Mouse (Mus musculus): Measurements from ENCODE around the gene Ucp2. TPM values are rescaled to one million over a fixed set of nuclear protein-coding genes. Genes with fewer than 3 reads are reported as not detected.

Ucp2 gene
- polyA plus RNA-seq, 1 experiment from 2014 or later: 123 TPM

DNA sequence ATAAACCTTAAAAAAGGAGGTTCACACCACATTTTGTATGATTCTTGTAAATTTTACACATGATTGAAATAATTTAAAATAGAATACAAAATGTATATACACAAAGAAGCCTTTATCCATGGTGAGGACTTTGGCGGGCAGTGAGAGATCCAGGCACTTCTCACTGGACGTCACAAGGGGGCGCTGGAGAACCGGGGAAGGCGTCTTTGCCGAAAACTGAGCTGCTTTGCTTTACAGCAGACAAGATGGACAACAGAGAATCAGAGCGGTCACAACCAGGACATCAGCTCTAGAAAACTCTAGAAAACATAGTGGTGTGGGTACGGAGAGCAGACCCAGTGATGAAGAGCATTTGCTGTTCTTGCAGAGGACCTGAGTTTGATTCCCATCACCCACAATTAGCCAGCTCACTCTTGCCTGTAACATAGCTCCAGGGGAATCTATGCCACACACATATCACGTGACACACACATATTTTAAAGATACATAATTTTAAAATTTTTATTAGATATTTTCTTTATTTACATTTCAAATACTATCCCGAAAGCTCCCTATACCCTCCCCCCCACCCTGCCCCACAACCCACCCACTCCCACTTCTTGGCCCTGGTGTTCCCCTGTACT is 27.6 kb downstream of the Ucp2 start:
- no peaks in the 10 kb centered on the region for H3K27me3 ChIP-seq (ENCODE audit: insufficient read depth, poor library complexity, severe bottlenecking)
- no peaks in the 10 kb centered on the region for H3K9me3 ChIP-seq
- WGBS: 23% methylated on average over 10 of the region's 10 CpGs
- no peak overlapping the region for H3K4me3 ChIP-seq
- DNase-seq (ENCODE audit: low spot score): peak; percentile 86
- H3K36me3 ChIP-seq: no peaks in the 10 kb centered on the region
- H3K27ac ChIP-seq: peak overlapping the region; percentile 45; the same call in 1 of the 2 replicates
- peaks cover 8% of the 10 kb centered on the region; the same call in 1 of the 2 replicates for H3K4me1 ChIP-seq (replicated peaks)

DNA sequence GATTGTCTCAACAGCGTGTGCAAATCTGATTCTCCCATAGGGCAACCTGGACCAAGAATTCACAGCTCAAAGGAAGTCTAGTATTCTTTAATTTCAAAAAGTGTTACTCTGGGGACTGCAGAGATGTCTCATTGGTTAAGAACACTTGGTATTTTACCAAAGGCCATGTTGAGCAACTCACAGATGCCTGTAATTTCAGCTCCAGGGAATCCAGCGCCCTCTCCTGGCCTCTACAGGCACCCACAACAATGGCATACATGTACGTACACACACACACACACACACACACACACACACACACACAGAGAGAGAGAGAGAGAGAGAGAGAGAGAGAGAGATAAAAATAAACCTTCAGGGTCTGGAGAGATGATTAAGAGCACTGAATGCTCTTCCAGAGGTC is 29.1 kb downstream of the Ucp2 start:
- 72% methylated on average over 3 of the region's 3 CpGs for WGBS
- no peak overlapping the region for H3K4me3 ChIP-seq
- H3K27me3 ChIP-seq (ENCODE audit: insufficient read depth, poor library complexity, severe bottlenecking): no peaks in the 10 kb centered on the region
- H3K27ac ChIP-seq: no peak overlapping the region
- H3K4me1 ChIP-seq (replicated peaks): peaks cover 8% of the 10 kb centered on the region; the same call in 1 of the 2 replicates
- no peak for DNase-seq (ENCODE audit: low spot score)
- H3K9me3 ChIP-seq: no peaks in the 10 kb centered on the region
- no peaks in the 10 kb centered on the region for H3K36me3 ChIP-seq

DNA sequence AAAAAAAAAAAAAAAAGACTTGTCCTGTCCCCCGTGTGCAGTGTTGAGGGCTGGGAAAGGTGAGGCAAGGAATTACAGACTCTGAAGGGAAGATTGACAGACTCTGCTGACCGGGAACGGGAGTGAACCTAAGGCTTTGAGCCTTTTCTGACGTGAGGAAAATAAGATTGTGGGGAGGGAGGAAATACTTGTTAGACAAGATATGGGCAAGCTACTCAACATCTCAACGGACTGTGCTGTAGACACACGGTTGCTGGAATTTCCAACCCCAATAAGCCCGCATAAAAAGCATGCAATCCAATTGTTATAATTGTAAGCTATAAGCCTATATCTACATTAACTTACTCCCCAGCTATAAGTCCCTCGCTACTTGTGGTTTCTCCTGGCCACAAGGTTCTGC is 31.5 kb downstream of the Ucp2 start:
- Histone ChIP-seq H3K4me3 (no peak overlapping the region), H3K27ac (no peak overlapping the region), H3K36me3 (no peaks in the 10 kb centered on the region), H3K4me1 (replicated peaks) (no peaks in the 10 kb centered on the region), H3K9me3 (no peaks in the 10 kb centered on the region), H3K27me3 (ENCODE audit: insufficient read depth, poor library complexity, severe bottlenecking) (no peaks in the 10 kb centered on the region)
- DNase-seq (ENCODE audit: low spot score): no peak
- 76% methylated on average over 8 of the region's 8 CpGs for WGBS

DNA sequence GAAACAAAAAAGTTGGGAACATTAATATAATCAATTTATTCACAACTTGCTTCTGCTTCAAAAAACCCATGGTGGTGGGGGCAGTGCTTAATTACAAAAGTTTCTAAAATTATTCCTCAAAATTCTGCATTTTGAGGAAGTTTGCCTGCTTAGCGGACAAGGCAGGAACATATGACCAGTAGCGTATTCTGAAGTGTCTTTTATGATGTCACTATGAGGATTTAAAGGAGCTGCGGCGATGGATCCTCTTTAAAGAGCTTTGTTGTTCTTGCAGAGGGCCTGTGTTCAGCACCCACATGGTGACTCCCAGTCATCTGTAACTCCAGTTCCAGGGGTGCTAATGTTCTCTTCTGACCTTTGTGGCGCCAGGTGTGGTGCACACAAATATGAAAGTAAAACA is 37.6 kb downstream of the Ucp2 start:
- no peak overlapping the region for H3K27ac ChIP-seq
- no peaks in the 10 kb centered on the region for H3K36me3 ChIP-seq
- DNase-seq (ENCODE audit: low spot score): no peak
- no peak overlapping the region for H3K4me3 ChIP-seq
- H3K4me1 ChIP-seq (replicated peaks): no peaks in the 10 kb centered on the region
- H3K9me3 ChIP-seq: no peaks in the 10 kb centered on the region
- 94% methylated on average over 5 of the region's 5 CpGs for WGBS
- H3K27me3 ChIP-seq (ENCODE audit: insufficient read depth, poor library complexity, severe bottlenecking): no peaks in the 10 kb centered on the region

DNA sequence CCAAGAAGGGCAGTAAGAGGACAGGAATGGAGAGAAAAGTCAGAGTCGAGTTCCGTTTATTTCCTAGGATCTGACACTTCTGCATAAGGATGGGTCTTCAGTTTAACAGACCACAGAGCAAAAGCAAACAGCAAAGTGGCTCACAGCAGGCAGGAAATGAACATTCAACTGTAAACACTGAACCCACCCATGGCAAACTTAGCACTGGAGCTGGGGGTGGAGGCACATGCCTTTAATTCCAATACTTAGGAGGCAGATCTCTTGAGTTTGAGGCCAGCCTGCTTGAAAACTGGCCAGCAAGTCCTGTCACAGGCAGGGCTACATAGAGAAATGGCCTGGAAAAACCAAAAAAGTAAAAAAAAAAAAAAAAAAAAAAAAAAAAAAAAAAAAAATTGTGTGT is 40.4 kb downstream of the Ucp2 start:
- no peak overlapping the region for H3K27ac ChIP-seq
- no peaks in the 10 kb centered on the region for H3K36me3 ChIP-seq
- peaks cover 18% of the 10 kb centered on the region for H3K4me1 ChIP-seq (replicated peaks)
- WGBS: 73% methylated on average over 2 of the region's 2 CpGs
- no peak for DNase-seq (ENCODE audit: low spot score)
- no peaks in the 10 kb centered on the region for H3K9me3 ChIP-seq
- no peaks in the 10 kb centered on the region for H3K27me3 ChIP-seq (ENCODE audit: insufficient read depth, poor library complexity, severe bottlenecking)
- H3K4me3 ChIP-seq: no peak overlapping the region

DNA sequence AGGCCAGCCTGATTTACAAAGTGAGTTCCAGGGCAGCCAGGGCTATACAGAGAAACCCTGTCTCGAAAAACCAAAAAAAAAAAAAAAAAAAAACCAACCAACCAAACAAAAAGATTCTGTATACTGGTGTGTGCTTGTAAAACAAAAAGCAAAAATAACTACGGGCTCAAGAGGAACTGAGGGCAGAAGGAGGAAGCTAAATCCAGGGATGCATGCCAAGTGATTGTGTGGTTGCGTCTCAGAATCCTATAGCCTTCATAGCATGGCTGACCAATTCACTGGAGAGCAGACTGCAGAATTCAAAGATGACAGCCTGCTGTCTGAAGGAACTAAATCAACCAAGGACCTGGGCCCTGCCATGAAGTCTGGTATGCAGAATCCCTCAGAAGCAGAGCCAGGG is 41.1 kb downstream of the Ucp2 start:
- 83% methylated on average over 3 of the region's 3 CpGs for WGBS

DNA sequence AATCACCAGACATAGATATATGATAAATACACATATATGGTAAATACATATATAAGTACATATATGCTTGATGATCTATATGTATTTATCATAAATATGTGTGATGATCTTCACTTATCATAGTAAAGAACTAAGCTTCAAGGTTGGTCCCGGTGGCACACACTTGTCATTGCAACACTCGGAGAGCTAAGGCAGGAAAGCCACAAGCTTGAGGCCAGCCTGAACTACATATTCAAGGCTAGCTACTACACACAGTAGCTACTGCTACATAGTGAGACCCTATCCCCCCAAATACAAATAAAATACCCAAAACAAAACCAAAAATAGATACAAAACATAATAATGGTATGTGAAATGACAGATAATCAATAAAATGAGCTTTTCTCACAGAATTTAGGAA is 42.7 kb downstream of the Ucp2 start:
- H3K9me3 ChIP-seq: no peaks in the 10 kb centered on the region
- peak overlapping the region; percentile 88 for H3K4me3 ChIP-seq
- no peak overlapping the region for H3K27ac ChIP-seq
- no peaks in the 10 kb centered on the region for H3K27me3 ChIP-seq (ENCODE audit: insufficient read depth, poor library complexity, severe bottlenecking)
- 91% methylated on average over 2 of the region's 2 CpGs for WGBS
- peaks cover 22% of the 10 kb centered on the region for H3K36me3 ChIP-seq
- DNase-seq (ENCODE audit: low spot score): no peak
- peaks cover 18% of the 10 kb centered on the region for H3K4me1 ChIP-seq (replicated peaks)

More for the DNA sequence above, 41.1 kb downstream of the Ucp2 start:
- peaks cover 6% of the 10 kb centered on the region for H3K36me3 ChIP-seq
- no peak for DNase-seq (ENCODE audit: low spot score)
- no peak overlapping the region for H3K27ac ChIP-seq
- H3K27me3 ChIP-seq (ENCODE audit: insufficient read depth, poor library complexity, severe bottlenecking): no peaks in the 10 kb centered on the region
- no peaks in the 10 kb centered on the region for H3K9me3 ChIP-seq
- peaks cover 18% of the 10 kb centered on the region for H3K4me1 ChIP-seq (replicated peaks)
- H3K4me3 ChIP-seq: no peak overlapping the region

DNA sequence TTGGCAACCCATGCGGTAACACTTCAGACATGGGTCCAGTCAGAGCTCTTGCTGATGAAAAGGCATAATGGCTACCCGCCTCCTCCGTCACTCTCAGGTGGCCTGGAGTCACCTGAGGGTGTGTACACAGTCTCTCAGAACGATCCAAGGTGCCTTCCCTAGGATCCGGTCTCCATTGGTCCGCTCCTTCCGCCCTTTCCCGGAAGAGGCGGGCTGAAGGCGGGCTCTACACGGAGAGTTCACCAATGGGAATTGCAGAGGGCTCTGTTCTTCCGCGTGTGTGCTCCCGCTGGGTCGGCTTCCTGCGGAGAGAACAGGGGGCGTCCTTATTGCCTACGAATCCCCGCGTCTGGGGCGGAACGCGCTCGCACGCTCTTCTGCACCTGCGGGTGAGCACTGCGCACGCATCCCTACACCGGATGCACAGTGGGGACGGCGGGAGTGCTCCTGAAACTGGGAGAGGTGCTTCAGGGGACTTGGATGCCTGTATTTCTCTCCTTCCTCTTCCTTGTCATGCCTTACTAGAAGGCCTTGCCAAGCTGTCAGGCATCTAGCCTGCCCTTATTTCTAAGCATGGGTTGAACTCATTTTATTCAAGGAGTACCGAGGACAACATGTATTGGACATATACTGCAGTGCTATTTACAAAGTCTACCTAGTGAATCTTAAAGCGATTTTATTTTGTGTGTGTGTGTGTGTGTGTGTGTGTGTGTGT is 43.8 kb downstream of the Ucp2 start, which contains the start of gene Coa4:
Gene Coa4, plus strand, starts transcription at position 268 of the 715 bp plus-strand sequence.
- under 1% methylated on average over 33 of the region's 33 CpGs for WGBS

DNA sequence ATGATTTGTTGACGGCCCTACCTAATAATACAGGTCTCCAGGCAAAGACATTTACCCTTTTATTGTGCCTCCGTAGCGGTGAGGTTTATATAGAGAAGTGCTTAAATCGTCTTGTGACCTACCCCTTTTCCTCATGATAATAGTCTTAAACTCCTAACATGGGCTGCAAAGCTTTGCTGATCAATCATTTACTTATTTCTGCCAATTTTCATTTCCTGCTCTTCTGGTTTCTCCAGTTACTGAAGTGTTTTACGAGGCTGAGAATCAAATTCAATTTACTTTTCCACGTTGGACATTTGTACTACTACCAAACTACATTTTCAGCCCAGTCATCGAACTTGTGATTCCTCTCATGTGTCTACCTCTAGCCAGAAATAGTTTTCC is 44.4 kb downstream of the Ucp2 start:
- peak overlapping the region; percentile 88 for H3K4me3 ChIP-seq
- WGBS: 37% methylated on average over 7 of the region's 7 CpGs
- H3K36me3 ChIP-seq: peaks cover 22% of the 10 kb centered on the region
- DNase-seq (ENCODE audit: low spot score): no peak
- peak overlapping the region; percentile 93 for H3K27ac ChIP-seq
- no peaks in the 10 kb centered on the region for H3K9me3 ChIP-seq
- H3K27me3 ChIP-seq (ENCODE audit: insufficient read depth, poor library complexity, severe bottlenecking): no peaks in the 10 kb centered on the region
- H3K4me1 ChIP-seq (replicated peaks): peaks cover 18% of the 10 kb centered on the region

More for the DNA sequence above, 43.8 kb downstream of the Ucp2 start, which contains the start of gene Coa4:
- Histone ChIP-seq H3K9me3 (no peaks in the 10 kb centered on the region), H3K36me3 (peaks cover 22% of the 10 kb centered on the region), H3K27ac (peak within 1 kb of the TSS; percentile 93), H3K27me3 (ENCODE audit: insufficient read depth, poor library complexity, severe bottlenecking) (no peaks in the 10 kb centered on the region), H3K4me1 (replicated peaks) (peaks cover 18% of the 10 kb centered on the region), H3K4me3 (peak within 1 kb of the TSS; percentile 88)
- DNase-seq (ENCODE audit: low spot score): peak; percentile 93

DNA sequence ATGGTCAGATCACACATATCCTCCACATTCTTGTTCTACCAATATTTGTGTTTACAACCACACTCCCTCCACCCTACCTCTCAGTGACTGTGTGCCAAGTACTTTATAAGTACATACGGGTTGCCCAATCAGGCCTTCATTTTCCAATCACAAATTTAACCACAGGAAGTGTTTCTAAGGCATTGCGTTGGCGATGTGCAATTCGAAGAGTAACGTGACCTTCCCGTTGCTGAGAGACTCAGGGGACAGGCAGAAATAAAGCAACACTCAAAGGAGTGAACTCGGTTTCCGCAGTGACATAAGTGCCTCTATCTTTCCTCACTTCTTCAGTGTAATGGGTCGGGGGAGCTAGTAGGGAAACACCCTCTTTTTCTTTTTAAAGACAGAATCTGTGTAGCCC is 46.4 kb downstream of the Ucp2 start:
- Histone ChIP-seq H3K36me3 (peaks cover 22% of the 10 kb centered on the region), H3K27ac (no peak overlapping the region), H3K27me3 (ENCODE audit: insufficient read depth, poor library complexity, severe bottlenecking) (no peaks in the 10 kb centered on the region), H3K9me3 (no peaks in the 10 kb centered on the region), H3K4me1 (replicated peaks) (peaks cover 18% of the 10 kb centered on the region), H3K4me3 (no peak overlapping the region)
- no peak for DNase-seq (ENCODE audit: low spot score)
- WGBS: 93% methylated on average over 9 of the region's 9 CpGs

DNA sequence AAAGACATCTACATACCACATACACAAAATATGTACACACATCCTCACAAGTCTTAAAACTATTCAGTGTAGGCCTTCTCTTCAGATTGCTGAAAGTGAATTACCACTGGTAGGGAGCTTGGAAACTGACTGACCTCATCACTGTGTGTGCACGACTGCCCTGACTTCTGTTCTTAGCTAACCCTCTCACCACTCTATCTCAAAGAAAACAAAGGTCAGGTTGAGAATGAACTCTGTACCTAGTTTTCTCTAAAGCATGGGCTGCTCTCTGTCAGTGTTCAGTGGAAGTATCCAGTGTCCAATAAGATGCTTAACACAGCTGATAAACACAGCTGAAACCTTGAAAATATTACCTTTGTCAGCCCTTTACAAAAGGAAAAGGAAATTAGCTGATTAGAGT is 51.3 kb downstream of the Ucp2 start:
- H3K4me1 ChIP-seq (replicated peaks): no peaks in the 10 kb centered on the region
- H3K9me3 ChIP-seq: no peaks in the 10 kb centered on the region
- 73% methylated on average over 1 of the region's 1 CpGs for WGBS
- no peaks in the 10 kb centered on the region for H3K27me3 ChIP-seq (ENCODE audit: insufficient read depth, poor library complexity, severe bottlenecking)
- no peak overlapping the region for H3K27ac ChIP-seq
- no peak overlapping the region for H3K4me3 ChIP-seq
- no peak for DNase-seq (ENCODE audit: low spot score)
- peaks cover 32% of the 10 kb centered on the region for H3K36me3 ChIP-seq

DNA sequence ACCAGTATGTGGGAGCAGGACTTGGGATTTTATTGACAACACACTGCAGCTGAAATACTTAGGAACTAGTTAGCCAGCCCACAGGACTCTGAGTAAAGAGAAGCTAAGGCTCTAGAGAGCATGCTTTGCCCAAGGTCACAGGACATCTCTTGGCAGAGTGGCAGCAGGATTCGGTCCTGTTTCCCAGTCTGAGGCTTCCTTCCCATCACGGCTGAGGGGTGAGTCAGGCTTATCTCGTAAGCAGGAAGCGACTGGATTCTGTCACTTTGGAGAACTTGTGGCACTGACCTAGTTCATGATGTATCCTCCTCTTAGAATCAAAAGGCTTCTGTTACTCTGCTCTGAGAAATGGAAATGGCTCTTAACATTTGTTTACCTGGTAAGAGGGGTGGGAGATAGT is 54.5 kb downstream of the Ucp2 start:
- Histone ChIP-seq H3K9me3 (no peaks in the 10 kb centered on the region), H3K36me3 (peaks cover 32% of the 10 kb centered on the region)
- 76% methylated on average over 4 of the region's 4 CpGs for WGBS

DNA sequence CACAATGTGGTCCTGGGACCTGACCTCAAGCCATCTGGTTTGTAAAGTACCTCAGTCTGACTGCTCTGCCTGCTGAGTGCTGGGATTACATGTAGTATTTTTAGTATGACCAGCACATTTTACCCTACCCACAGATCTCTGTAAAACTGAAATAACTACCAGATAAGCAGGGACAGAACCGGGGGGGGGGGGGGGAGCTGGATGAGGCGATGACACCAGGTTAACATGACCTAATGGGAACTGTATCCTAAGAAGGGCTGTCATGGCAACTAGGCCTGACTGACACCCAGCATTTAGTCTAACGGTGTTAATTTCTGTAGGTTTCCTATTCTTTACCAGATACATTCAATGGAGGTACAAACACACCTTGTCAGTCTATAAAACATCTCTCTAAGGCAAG is 56.7 kb downstream of the Ucp2 start:
- Histone ChIP-seq H3K27me3 (ENCODE audit: insufficient read depth, poor library complexity, severe bottlenecking) (no peaks in the 10 kb centered on the region), H3K9me3 (no peaks in the 10 kb centered on the region), H3K4me1 (replicated peaks) (no peaks in the 10 kb centered on the region; the same call in 1 of the 2 replicates), H3K27ac (no peak overlapping the region), H3K4me3 (no peak overlapping the region), H3K36me3 (peaks cover 33% of the 10 kb centered on the region)
- WGBS: 89% methylated on average over 3 of the region's 3 CpGs
- no peak for DNase-seq (ENCODE audit: low spot score)

More for the DNA sequence above, 54.5 kb downstream of the Ucp2 start:
- Histone ChIP-seq H3K4me1 (replicated peaks) (no peaks in the 10 kb centered on the region), H3K27ac (no peak overlapping the region), H3K27me3 (ENCODE audit: insufficient read depth, poor library complexity, severe bottlenecking) (no peaks in the 10 kb centered on the region), H3K4me3 (no peak overlapping the region)
- DNase-seq (ENCODE audit: low spot score): no peak
